Mouse (Mus musculus): ENCODE measurements at regions not wholly inside any gene's neighbourhood (a gene's known extent, or its start where the extent isn't known, plus 50 kb on each side); places are given as distances from the start of the nearest gene placed in this dataset.

GRCm38 (mm10) chr2:103848923-103849700 is 51.7 kb upstream of the Caprin1 start:
- DNase-seq: peak; percentile 21

DNA sequence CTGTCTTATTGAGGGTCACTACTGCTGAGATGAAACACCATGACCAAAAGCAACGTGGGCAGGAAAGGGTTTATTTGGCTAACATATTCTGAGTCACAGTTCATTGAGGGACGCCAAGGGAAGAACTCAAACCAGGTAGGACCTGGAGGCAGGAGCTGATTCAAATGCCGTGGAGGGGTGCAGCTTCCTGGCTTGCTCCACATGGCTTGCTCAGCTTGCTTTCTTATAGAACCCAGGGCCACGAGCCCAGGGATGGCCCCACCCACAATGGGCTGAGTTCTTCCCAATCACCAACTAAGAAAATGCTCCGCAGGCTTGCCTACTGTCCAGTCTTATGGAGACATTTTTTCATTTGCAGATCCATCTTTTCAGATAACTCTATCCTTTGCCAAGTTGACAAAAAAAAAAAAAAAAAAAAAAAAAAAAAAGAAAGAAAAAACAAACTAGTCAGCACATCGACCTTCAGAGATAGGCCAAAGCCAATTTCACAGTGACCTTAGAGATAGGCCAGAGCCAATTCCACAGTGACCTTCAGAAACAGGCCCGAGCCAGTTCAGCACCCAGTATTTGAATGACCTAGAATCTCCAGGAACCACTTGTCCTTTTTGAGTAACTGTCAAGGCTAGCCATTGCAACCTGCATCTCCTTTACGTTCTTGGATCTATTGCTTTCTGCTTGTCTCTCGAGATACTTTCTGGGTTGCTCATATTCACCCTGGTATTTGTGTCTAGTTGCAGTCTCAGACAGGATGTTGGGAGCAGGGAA is 52.5 kb upstream of the Caprin1 start:
- DNase-seq: no peak

DNA sequence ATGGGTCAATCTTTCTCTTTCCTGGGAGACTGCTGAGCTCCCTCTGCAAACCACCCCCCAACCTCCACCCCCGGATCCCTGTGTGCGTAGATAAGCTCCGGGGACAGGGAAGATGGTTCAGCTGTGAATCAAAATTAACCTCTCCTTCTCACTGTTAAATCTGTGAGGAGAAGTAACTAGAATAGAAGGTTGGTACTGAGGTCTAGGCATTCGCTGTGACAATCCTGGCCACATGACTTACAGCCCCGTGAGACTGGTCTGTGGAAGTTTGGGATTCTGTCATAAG is 53.0 kb upstream of the Caprin1 start:
- no peak for DNase-seq

GRCm38 (mm10) chr2:103851171-103851570 is 53.7 kb upstream of the Caprin1 start:
- no peak for DNase-seq

DNA sequence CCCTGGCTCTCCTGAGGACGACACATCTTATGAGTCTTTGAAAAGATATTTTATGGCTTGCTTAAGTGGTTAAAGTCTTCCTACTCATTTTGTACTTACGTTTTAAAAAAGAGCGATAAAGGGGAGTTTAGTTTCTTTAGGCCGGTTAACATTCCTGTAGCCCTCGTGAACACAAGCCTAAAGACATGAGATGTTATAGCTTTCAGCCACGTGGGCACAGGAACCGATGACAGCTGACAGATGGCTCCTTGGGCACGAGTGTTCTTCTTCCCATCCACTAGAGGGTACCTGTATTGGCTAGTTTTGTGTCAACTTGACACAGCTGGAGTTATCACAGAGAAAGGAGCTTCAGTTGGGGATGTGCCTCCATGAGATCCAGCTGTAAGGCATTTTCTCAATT is 63.8 kb upstream of the Caprin1 start:
- DNase-seq: no peak

- DNase-seq: no peak
Measured at GRCm38 (mm10) chr2:103864254-103864653, 66.8 kb upstream of the Caprin1 start.

GRCm38 (mm10) chr2:103865319-103866171 is 68.1 kb upstream of the Caprin1 start:
- no peak for DNase-seq

- DNase-seq: no peak
Measured at GRCm38 (mm10) chr2:103867241-103867957, 70.0 kb upstream of the Caprin1 start.

DNA sequence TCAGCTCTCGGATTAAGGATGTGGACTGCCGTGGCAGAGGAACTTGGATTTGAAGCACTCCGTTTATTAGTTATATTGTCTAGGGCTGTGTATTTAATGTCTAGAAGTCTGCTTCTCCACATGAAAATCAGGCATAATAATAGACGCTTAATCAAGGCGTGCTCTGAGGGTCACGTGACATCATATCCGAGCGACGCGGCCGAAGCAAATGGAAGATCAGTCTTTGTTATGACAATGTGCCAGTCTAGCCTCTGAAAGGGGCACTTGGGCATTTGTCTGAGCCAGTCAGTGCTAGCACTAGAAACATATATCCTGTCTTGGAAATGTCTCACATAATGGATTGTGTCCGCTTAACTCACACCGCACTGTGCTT is 70.5 kb upstream of the Caprin1 start:
- DNase-seq: no peak

GRCm38 (mm10) chr2:103868655-103869054 is 71.2 kb upstream of the Caprin1 start:
- DNase-seq: no peak

- DNase-seq: peak; percentile 36
Measured at GRCm38 (mm10) chr2:103871522-103872276, 74.2 kb upstream of the Caprin1 start.

DNA sequence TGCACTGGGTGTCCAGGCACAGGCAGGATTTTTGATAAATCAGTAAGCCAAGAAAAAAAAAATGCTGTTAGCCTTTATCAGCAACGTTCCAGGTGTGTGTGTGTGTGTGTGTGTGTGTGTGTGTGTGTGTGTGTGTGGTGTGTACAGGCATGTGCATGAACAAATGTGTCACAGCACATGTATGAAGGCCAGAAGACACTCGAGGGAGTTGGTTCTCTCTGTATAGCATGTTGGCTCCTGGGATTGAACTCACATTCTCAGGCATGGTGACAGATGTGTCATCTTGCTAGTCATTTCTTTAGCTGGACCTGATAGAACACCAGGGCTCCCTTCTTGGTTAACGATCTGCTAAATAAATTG is 74.8 kb upstream of the Caprin1 start:
- DNase-seq: no peak

GRCm38 (mm10) chr2:103873381-103873780 is 75.9 kb upstream of the Caprin1 start:
- no peak for DNase-seq

GRCm38 (mm10) chr2:103874466-103874865 is 77.0 kb upstream of the Caprin1 start:
- no peak for DNase-seq

- no peak for DNase-seq
Measured at GRCm38 (mm10) chr2:103875754-103876153, 78.3 kb upstream of the Caprin1 start.

DNA sequence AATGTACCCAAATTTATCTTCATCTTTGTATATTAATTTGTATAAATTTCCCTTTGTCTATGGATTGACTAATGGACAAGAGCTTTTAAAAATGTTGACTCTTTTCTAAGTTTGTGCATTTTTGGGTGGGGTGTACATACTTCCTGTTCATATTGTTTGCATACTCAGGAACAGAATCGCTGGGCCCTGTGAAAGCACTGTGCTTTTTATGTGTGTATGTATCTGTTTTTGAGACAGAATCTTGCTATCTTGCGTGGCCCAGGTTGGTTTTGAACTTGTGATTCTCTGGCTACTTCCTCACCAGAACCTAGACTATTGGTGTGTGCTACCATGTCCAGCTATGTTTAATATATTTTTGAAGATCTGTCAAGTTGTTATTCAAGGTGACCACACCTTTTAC is 78.8 kb upstream of the Caprin1 start:
- no peak for DNase-seq

DNA sequence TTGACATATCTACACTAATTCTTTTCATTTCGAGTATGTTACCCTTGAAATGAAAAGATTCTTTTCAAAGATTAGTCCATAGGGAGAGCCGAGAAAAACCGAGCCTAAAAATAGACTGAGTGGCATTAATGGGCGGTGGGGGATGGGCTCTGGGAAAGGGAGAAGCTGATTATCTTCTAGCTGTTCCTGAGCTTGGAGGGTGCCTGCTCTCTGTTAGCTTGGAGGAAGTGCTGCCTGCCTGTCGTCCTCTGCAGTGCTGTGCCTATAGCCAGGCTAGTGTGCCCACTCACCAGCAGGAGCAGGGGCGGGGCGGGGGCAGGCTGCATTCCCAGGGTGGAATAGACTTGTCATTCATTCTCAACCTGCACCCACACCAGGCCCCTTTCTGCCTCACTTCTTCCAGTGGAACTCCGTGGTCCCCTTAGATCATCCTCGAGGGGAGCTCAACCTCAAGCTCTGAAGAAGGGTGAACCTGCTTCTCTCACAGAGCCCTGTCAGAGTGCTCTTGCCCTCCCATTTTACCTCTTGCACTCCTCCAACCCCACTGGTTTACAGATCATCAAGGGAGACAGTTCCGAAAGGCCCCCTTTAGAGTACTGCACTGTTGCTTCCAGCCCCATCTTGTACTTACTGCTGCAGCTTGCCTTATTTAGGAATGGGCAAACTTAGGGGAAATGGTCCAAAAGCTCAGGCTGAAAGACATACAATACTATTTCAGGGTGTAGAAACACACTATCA is 76.6 kb upstream of the Lmo2 start:
- no peak for DNase-seq

- no peak for DNase-seq
Measured at GRCm38 (mm10) chr2:103884926-103885325, 72.9 kb upstream of the Lmo2 start.

- no peak for DNase-seq
Measured at GRCm38 (mm10) chr2:103888023-103888422, 69.8 kb upstream of the Lmo2 start.

GRCm38 (mm10) chr2:103891240-103891767 is 66.5 kb upstream of the Lmo2 start:
- DNase-seq: no peak

DNA sequence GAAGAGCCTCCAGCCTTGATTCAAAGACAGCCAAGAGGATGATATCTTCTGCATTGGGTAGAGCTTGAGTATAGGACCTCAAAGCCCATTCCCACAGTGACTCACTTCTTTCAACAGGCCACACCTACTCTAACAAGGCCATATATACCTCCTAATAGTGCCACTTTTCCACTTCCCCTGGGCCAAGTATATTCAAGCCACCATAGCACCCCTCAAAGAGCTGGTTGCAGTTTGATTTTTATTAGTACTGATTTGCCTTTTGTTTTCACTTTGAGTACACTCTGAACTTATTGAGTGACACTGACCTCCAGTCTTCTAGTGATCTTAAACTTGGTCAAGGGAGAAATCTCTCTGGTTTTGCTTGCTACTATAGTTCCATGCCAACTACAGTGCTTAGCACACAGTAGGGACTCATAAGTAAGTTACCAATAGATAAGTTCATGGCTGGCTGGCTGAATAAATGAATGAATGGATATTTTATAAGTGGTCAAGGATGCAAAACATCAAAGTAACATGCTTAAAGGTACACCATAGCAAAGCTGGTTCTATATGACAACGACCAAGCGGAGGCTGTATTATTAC is 64.5 kb upstream of the Lmo2 start:
- no peak for DNase-seq

Measured in cerebellum, adult 9-11 months (tissue).